Mouse (Mus musculus): ENCODE results near the gene Il1r2.

GRCm38 (mm10) chr1:40117565-40117964 is 43.7 kb downstream of the Il1r2 start:
- no peak for TF ChIP-seq CTCF (IDR thresholded peaks at IDR 0.05)
- TF ChIP-seq EP300 (IDR thresholded peaks at IDR 0.05), result no peak
